Mouse (Mus musculus) midbrain, embryonic 16.5 days (tissue): ENCODE measurements around the gene Galnt15. TPM values are rescaled to one million over a fixed set of nuclear protein-coding genes. Genes with fewer than 3 reads are reported as not detected.

ENCODE experiments used
- ATAC-seq: fragments of 200-750 bp; cut with Nextera tagmentation; 2 replicates; pipeline ENCODE4 v1.8.0; 2017; ENCODE audit warnings: moderate TSS enrichment
- H3K27ac ChIP-seq: fragments of 300-500 bp; sonication (generic); 2 replicates; pipeline ENCODE4 v1.5.1; 2014; ENCODE audit warnings: mild to moderate bottlenecking, low read length, mixed read lengths
- H3K27me3 ChIP-seq: fragments of 300-500 bp; sonication (generic); 2 replicates; pipeline ENCODE4 v1.6.1; 2014; ENCODE audit warnings: low read depth, low read length, mixed read lengths; ENCODE audit not compliant: control insufficient read depth, insufficient read depth
- H3K36me3 ChIP-seq: fragments of 300-500 bp; sonication (generic); 2 replicates; pipeline ENCODE4 v1.6.1; 2014; ENCODE audit warnings: mild to moderate bottlenecking, low read length, moderate library complexity, mixed read lengths; ENCODE audit not compliant: control insufficient read depth, insufficient read depth
- H3K4me1 ChIP-seq: fragments of 300-500 bp; sonication (generic); 2 replicates; pipeline ENCODE4 v1.6.1; 2014; ENCODE audit warnings: mild to moderate bottlenecking, low read length, mixed read lengths; ENCODE audit not compliant: control insufficient read depth, insufficient read depth
- H3K4me2 ChIP-seq: fragments of 300-500 bp; sonication (generic); 2 replicates; pipeline ENCODE4 v1.6.1; 2014; ENCODE audit warnings: mild to moderate bottlenecking, low read length, mixed read lengths
- H3K4me3 ChIP-seq: fragments of 300-500 bp; sonication (generic); 2 replicates; pipeline ENCODE4 v1.5.1; 2014; ENCODE audit warnings: low read depth, mild to moderate bottlenecking, low read length, moderate library complexity, mixed read lengths
- H3K9ac ChIP-seq: fragments of 300-500 bp; sonication (generic); 2 replicates; pipeline ENCODE4 v1.6.1; 2014; ENCODE audit warnings: low read depth, low read length, mixed read lengths
- H3K9me3 ChIP-seq: fragments of 300-500 bp; sonication (generic); replicated peaks from 2 replicates; pipeline ENCODE4 v1.6.1; 2014; ENCODE audit warnings: mild to moderate bottlenecking, low read length, mixed read lengths; ENCODE audit not compliant: control insufficient read depth, poor library complexity, severe bottlenecking
- WGBS: fragments of 180-500 bp; shearing (Covaris S2); extraction: QIAGEN DNeasy Blood & Tissue Kit; methylation state at CpG from one replicate; pipeline ENCODE4 v1.1.7; 2014; 5-methylcytosine and 5-hydroxymethylcytosine counted together
- polyA plus RNA-seq: library from polyadenylated mRNA; unstranded; fragments of >200 nt; fragmentation: Nextera tagmentation; extraction: Ambion mirVana; gene quantifications from 2 replicates; pipeline ENCODE4 v1.2.1, GENCODE M21; 2015

Galnt15 gene
- polyA plus RNA-seq, 1 experiment from 2014 or later = 0.45 TPM

DNA sequence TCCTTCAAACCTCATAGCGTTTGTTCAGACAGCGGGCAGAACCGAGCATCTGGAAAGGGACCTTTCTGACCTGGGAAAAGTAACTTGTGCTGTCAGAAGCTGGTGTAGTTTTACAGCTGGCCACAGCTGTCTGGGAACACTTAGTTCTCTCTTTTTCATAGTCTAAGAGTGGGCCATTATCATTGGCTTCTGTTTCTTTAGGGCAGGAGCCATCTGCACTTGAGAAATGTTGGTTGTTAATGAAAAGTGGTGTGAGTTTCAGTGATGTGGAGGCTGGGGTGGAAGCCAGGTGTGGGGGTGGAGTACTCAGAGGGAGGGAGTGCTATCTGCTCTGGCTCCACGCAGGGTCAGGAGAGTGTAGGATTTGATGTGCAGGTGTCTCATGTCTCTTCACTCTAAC lies 62.3 kb downstream of the Galnt15 start:
- H3K9me3 ChIP-seq = no peaks in the 10 kb centered on the region
- H3K27ac ChIP-seq = no peak overlapping the region
- H3K4me2 ChIP-seq = no peak overlapping the region
- no peak overlapping the region for H3K4me3 ChIP-seq
- H3K4me1 ChIP-seq = peaks cover 10% of the 10 kb centered on the region
- H3K27me3 ChIP-seq = no peaks in the 10 kb centered on the region
- WGBS = 90% methylated on average over 4 of the region's 4 CpGs
- H3K9ac ChIP-seq = no peak overlapping the region
- peaks cover 6% of the 10 kb centered on the region; the same call in 1 of the 2 replicates for H3K36me3 ChIP-seq
- no peak for ATAC-seq

GRCm38 (mm10) chr14:32091704-32092103 lies 62.9 kb downstream of the Galnt15 start:
- WGBS = 88% methylated on average over 4 of the region's 4 CpGs
- ATAC-seq = no peak

DNA sequence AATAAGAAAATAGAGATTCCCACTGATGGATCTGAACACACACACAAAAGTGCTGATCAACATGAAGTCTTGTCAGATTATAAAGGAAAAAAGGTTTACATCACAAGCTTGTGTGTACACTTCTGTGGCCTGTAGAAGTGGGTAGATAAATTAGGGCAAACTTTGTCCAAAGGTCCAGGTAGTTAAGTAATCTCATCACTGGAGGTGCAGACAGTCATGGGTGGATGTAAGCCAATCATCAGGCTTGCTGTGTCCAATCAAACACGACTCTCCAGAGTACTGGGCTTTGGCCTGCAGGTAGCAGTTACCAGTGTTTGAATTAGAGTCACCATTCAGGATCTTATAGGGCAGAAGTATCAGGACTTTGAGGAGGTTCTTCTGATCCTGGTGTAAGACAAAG lies 64.2 kb downstream of the Galnt15 start:
- Histone ChIP-seq H3K9me3 (no peaks in the 10 kb centered on the region), H3K4me3 (no peak overlapping the region), H3K9ac (no peak overlapping the region), H3K4me2 (no peak overlapping the region), H3K27ac (no peak overlapping the region), H3K27me3 (no peaks in the 10 kb centered on the region), H3K36me3 (peaks cover 9% of the 10 kb centered on the region), H3K4me1 (no peaks in the 10 kb centered on the region)
- WGBS = 94% methylated on average over 1 of the region's 1 CpGs
- ATAC-seq = no peak

More at GRCm38 (mm10) chr14:32091704-32092103, 62.9 kb downstream of the Galnt15 start:
- Histone ChIP-seq H3K27ac (no peak overlapping the region), H3K4me3 (no peak overlapping the region), H3K9ac (no peak overlapping the region), H3K9me3 (no peaks in the 10 kb centered on the region), H3K36me3 (peaks cover 9% of the 10 kb centered on the region; the same call in 1 of the 2 replicates), H3K27me3 (no peaks in the 10 kb centered on the region), H3K4me1 (peaks cover 4% of the 10 kb centered on the region), H3K4me2 (no peak overlapping the region)

GRCm38 (mm10) chr14:32093500-32094117 lies 64.8 kb downstream of the Galnt15 start:
- no peaks in the 10 kb centered on the region for H3K9me3 ChIP-seq
- H3K4me1 ChIP-seq = no peaks in the 10 kb centered on the region
- no peak overlapping the region for H3K4me3 ChIP-seq
- ATAC-seq = no peak
- no peaks in the 10 kb centered on the region for H3K27me3 ChIP-seq
- H3K9ac ChIP-seq = no peak overlapping the region
- no peak overlapping the region for H3K4me2 ChIP-seq
- peaks cover 9% of the 10 kb centered on the region for H3K36me3 ChIP-seq
- 93% methylated on average over 11 of the region's 11 CpGs for WGBS
- no peak overlapping the region for H3K27ac ChIP-seq

GRCm38 (mm10) chr14:32095646-32096045 lies 66.9 kb downstream of the Galnt15 start:
- H3K9ac ChIP-seq = no peak overlapping the region
- H3K4me3 ChIP-seq = no peak overlapping the region
- no peaks in the 10 kb centered on the region for H3K4me1 ChIP-seq
- H3K36me3 ChIP-seq = peaks cover 21% of the 10 kb centered on the region
- ATAC-seq = no peak
- H3K4me2 ChIP-seq = no peak overlapping the region
- no peak overlapping the region for H3K27ac ChIP-seq
- 93% methylated on average over 5 of the region's 5 CpGs for WGBS
- no peaks in the 10 kb centered on the region for H3K27me3 ChIP-seq
- no peaks in the 10 kb centered on the region for H3K9me3 ChIP-seq

DNA sequence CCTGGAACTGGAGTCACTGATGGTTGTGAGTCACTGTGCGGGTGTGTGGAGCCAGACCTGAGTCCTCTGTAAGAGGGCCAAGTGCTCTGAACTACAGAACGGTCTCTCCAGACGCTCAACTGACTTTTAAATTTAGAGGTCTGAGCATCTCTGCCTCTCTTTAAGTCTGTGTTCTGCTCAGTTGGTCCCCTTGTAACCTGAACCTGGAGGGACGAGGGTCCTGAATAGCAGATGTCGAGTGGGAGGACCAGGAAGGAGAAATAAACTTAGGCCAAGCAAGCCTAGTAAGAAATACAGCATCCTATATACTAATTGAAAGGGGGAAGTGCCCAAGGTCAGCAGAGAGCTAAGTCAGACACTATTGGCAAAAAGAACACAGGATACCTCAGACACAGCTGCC lies 68.0 kb downstream of the Galnt15 start:
- no peaks in the 10 kb centered on the region for H3K9me3 ChIP-seq
- H3K4me1 ChIP-seq = no peaks in the 10 kb centered on the region
- H3K9ac ChIP-seq = no peak overlapping the region
- WGBS = 92% methylated on average over 5 of the region's 5 CpGs
- H3K4me2 ChIP-seq = no peak overlapping the region
- no peak overlapping the region for H3K4me3 ChIP-seq
- no peaks in the 10 kb centered on the region for H3K27me3 ChIP-seq
- peaks cover 21% of the 10 kb centered on the region for H3K36me3 ChIP-seq
- H3K27ac ChIP-seq = no peak overlapping the region
- ATAC-seq = no peak

DNA sequence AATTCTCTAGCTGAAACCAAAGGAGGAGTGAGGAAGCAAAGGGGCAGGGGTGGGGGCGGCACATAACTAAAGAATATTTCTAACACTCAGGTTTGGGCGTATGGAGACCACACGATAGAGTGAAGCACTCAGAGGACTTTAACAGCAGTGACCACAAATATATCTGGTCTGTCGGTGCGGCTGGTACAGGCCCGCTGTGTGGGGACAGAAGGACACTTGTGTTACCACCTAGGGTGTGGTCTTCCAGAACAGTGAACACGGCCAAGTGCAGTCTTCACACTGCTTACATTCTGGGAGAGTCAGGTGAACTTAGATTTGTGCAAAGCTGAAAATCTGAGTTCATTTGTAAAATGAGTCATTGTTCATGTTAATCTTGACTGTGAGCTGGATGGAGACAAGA lies 68.9 kb downstream of the Galnt15 start:
- Histone ChIP-seq H3K27me3 (no peaks in the 10 kb centered on the region), H3K9ac (no peak overlapping the region), H3K36me3 (peaks cover 25% of the 10 kb centered on the region), H3K9me3 (no peaks in the 10 kb centered on the region), H3K27ac (no peak overlapping the region), H3K4me1 (no peaks in the 10 kb centered on the region), H3K4me2 (no peak overlapping the region), H3K4me3 (no peak overlapping the region)
- 96% methylated on average over 7 of the region's 7 CpGs for WGBS
- no peak for ATAC-seq

DNA sequence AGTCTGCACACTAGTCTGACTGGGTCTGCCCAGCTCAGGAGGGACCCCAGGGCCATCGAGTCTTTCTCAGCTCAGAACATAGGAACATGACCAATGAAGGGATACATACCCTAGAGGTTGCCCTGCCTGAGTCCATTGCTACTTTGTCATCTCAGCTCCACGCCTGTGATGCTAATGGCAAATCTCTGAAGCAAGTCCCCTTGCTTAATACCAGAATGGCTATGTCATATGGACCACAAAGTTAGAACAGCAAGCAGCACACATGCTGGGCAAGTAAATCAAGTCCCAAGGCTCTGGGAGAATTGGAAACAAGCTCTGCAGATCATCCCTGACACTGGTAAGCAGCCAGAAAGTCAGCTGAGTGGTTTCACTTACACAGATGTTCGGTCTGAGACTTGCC lies 70.2 kb downstream of the Galnt15 start:
- Histone ChIP-seq H3K9me3 (no peaks in the 10 kb centered on the region), H3K4me1 (no peaks in the 10 kb centered on the region), H3K36me3 (peaks cover 24% of the 10 kb centered on the region), H3K9ac (no peak overlapping the region), H3K27ac (no peak overlapping the region), H3K4me2 (no peak overlapping the region), H3K4me3 (no peak overlapping the region), H3K27me3 (no peaks in the 10 kb centered on the region)
- no peak for ATAC-seq
- 96% methylated on average over 3 of the region's 3 CpGs for WGBS

- Histone ChIP-seq H3K4me3 (no peak overlapping the region), H3K9ac (no peak overlapping the region), H3K36me3 (peaks cover 18% of the 10 kb centered on the region), H3K27me3 (no peaks in the 10 kb centered on the region), H3K4me2 (no peak overlapping the region), H3K27ac (no peak overlapping the region), H3K4me1 (no peaks in the 10 kb centered on the region), H3K9me3 (no peaks in the 10 kb centered on the region)
- 90% methylated on average over 4 of the region's 4 CpGs for WGBS
- ATAC-seq = no peak
Measured at GRCm38 (mm10) chr14:32103556-32103955, 74.8 kb downstream of the Galnt15 start.
